Mouse (Mus musculus) neural tube, embryonic 11.5 days (tissue): ENCODE results near the gene Saxo1. TPM values are rescaled to one million over a fixed set of nuclear protein-coding genes. Genes with fewer than 3 reads are reported as not detected.

Experiments used
- ATAC-seq: fragments of 200-750 bp; cut with Nextera tagmentation; 2 replicates; pipeline ENCODE4 v1.8.0; 2017; ENCODE audit warnings: moderate number of reproducible peaks, mild to moderate bottlenecking, moderate TSS enrichment, moderate library complexity; ENCODE audit not compliant: insufficient read depth, low FRiP score, low TSS enrichment
- DNase-seq: peaks from one replicate; pipeline ENCODE4 v3.0.0-alpha.2; 2015; ENCODE audit warnings: low spot score
- H3K27ac ChIP-seq: fragments of 300-500 bp; sonication (generic); 2 replicates; pipeline ENCODE4 v1.5.1; 2014; ENCODE audit warnings: low read depth, mild to moderate bottlenecking, low read length
- H3K27me3 ChIP-seq: fragments of 300-500 bp; sonication (generic); 2 replicates; pipeline ENCODE4 v1.6.1; 2014; ENCODE audit warnings: mild to moderate bottlenecking, low read length, mixed read lengths; ENCODE audit not compliant: control insufficient read depth, insufficient read depth
- H3K36me3 ChIP-seq: fragments of 300-500 bp; sonication (generic); 2 replicates; pipeline ENCODE4 v1.6.1; 2014; ENCODE audit warnings: mild to moderate bottlenecking, low read length, moderate library complexity, mixed read lengths; ENCODE audit not compliant: control insufficient read depth, insufficient read depth
- H3K4me1 ChIP-seq: fragments of 300-500 bp; sonication (generic); 2 replicates; pipeline ENCODE4 v1.6.1; 2014; ENCODE audit warnings: low read length, mixed read lengths; ENCODE audit not compliant: control insufficient read depth, insufficient read depth
- H3K4me2 ChIP-seq: fragments of 300-500 bp; sonication (generic); 2 replicates; pipeline ENCODE4 v1.6.1; 2014; ENCODE audit warnings: low read depth, mild to moderate bottlenecking, moderate library complexity
- H3K4me3 ChIP-seq: fragments of 300-500 bp; sonication (generic); 2 replicates; pipeline ENCODE4 v1.5.1; 2014; ENCODE audit warnings: low read depth, low read length
- H3K9ac ChIP-seq: fragments of 300-500 bp; sonication (generic); 2 replicates; pipeline ENCODE4 v1.6.1; 2014; ENCODE audit warnings: mild to moderate bottlenecking, low read length
- H3K9me3 ChIP-seq: fragments of 300-500 bp; sonication (generic); 2 replicates; pipeline ENCODE4 v1.6.1; 2016; ENCODE audit warnings: low read length; ENCODE audit not compliant: control insufficient read depth
- WGBS: fragments of 180-500 bp; shearing (Covaris S2); extraction: QIAGEN DNeasy Blood & Tissue Kit; methylation state at CpG from one replicate; pipeline ENCODE4 v1.1.7; 2014; 5-methylcytosine and 5-hydroxymethylcytosine counted together
- polyA plus RNA-seq: library from polyadenylated mRNA; unstranded; fragments of >200 nt; fragmentation: Nextera tagmentation; extraction: Ambion mirVana; gene quantifications from 2 replicates; pipeline ENCODE4 v1.2.1, GENCODE M21; 2014

Saxo1 gene
- polyA plus RNA-seq, 1 experiment from 2014 or later, result 0.13 TPM

GRCm38 (mm10) chr4:86480891-86481290 is 77.2 kb downstream of the Saxo1 start:
- Histone ChIP-seq H3K27ac (no peak overlapping the region), H3K4me3 (no peak overlapping the region), H3K36me3 (no peaks in the 10 kb centered on the region), H3K4me2 (no peak overlapping the region), H3K9ac (no peak overlapping the region), H3K4me1 (no peaks in the 10 kb centered on the region), H3K9me3 (no peaks in the 10 kb centered on the region), H3K27me3 (no peaks in the 10 kb centered on the region)
- WGBS, result 89% methylated on average over 3 of the region's 3 CpGs
- DNase-seq (no peak), ATAC-seq (no peak)

DNA sequence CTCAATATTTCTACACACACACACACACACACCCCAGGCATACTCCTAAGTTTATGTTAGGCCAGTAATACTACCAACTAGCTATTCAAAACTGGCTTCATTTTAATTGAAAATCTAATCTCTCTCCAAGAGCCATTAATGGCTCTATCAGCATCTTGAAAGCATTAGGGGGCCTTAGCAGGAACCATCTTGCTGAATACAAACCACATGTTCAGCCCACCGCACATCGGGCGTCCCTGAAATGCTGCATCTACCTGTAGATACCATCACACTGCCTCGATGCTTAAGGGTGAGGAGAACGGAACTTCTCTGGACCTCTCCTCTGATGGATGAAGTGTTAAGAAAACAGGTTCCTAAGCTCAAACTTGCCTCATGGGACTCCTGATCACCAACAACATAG is 93.3 kb downstream of the Saxo1 start:
- ATAC-seq, result no peak
- Histone ChIP-seq H3K36me3 (no peaks in the 10 kb centered on the region), H3K4me2 (no peak overlapping the region), H3K27ac (no peak overlapping the region), H3K4me3 (no peak overlapping the region), H3K4me1 (no peaks in the 10 kb centered on the region), H3K9me3 (no peaks in the 10 kb centered on the region), H3K27me3 (no peaks in the 10 kb centered on the region), H3K9ac (no peak overlapping the region)
- 79% methylated on average over 5 of the region's 5 CpGs for WGBS
- no peak for DNase-seq

- no peak overlapping the region for H3K9ac ChIP-seq
- H3K4me2 ChIP-seq, result no peak overlapping the region
- no peaks in the 10 kb centered on the region for H3K4me1 ChIP-seq
- DNase-seq (no peak), ATAC-seq (no peak)
- no peaks in the 10 kb centered on the region for H3K36me3 ChIP-seq
- no peak overlapping the region for H3K4me3 ChIP-seq
- no peaks in the 10 kb centered on the region for H3K9me3 ChIP-seq
- H3K27me3 ChIP-seq, result no peaks in the 10 kb centered on the region
- 83% methylated on average over 3 of the region's 3 CpGs for WGBS
- no peak overlapping the region for H3K27ac ChIP-seq
Measured at GRCm38 (mm10) chr4:86450468-86450867, 107.7 kb downstream of the Saxo1 start.

GRCm38 (mm10) chr4:86436336-86436735 is 121.8 kb downstream of the Saxo1 start:
- H3K9me3 ChIP-seq, result no peaks in the 10 kb centered on the region
- ATAC-seq (no peak), DNase-seq (no peak)
- no peaks in the 10 kb centered on the region for H3K27me3 ChIP-seq
- 89% methylated on average over 3 of the region's 3 CpGs for WGBS
- no peaks in the 10 kb centered on the region for H3K4me1 ChIP-seq
- no peak overlapping the region for H3K9ac ChIP-seq
- no peak overlapping the region for H3K4me2 ChIP-seq
- no peaks in the 10 kb centered on the region for H3K36me3 ChIP-seq
- H3K4me3 ChIP-seq, result no peak overlapping the region
- no peak overlapping the region for H3K27ac ChIP-seq

DNA sequence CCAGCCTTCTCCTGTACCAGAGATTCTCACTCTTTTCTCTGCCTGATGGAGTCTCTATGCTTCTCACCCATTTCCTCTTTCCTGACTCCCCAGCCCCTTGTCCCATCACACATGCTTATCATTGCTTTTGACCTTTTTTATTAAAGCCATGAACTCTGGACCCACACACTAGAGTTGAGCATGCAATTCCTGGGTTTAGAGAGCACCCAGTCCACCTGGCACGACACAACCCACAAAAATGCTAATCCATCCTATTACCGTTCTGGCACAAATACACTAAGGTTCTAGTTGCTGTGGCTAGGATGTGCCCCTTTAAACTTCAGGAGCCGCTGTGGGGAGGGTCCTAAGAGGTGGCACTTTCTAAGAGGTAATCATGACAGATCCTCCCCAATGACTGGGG is 122.5 kb downstream of the Saxo1 start:
- H3K4me3 ChIP-seq, result no peak overlapping the region
- DNase-seq (no peak), ATAC-seq (no peak)
- 90% methylated on average over 3 of the region's 3 CpGs for WGBS
- no peaks in the 10 kb centered on the region for H3K36me3 ChIP-seq
- no peak overlapping the region for H3K27ac ChIP-seq
- H3K4me2 ChIP-seq, result no peak overlapping the region
- H3K27me3 ChIP-seq, result no peaks in the 10 kb centered on the region
- H3K4me1 ChIP-seq, result no peaks in the 10 kb centered on the region
- no peaks in the 10 kb centered on the region for H3K9me3 ChIP-seq
- H3K9ac ChIP-seq, result no peak overlapping the region

DNA sequence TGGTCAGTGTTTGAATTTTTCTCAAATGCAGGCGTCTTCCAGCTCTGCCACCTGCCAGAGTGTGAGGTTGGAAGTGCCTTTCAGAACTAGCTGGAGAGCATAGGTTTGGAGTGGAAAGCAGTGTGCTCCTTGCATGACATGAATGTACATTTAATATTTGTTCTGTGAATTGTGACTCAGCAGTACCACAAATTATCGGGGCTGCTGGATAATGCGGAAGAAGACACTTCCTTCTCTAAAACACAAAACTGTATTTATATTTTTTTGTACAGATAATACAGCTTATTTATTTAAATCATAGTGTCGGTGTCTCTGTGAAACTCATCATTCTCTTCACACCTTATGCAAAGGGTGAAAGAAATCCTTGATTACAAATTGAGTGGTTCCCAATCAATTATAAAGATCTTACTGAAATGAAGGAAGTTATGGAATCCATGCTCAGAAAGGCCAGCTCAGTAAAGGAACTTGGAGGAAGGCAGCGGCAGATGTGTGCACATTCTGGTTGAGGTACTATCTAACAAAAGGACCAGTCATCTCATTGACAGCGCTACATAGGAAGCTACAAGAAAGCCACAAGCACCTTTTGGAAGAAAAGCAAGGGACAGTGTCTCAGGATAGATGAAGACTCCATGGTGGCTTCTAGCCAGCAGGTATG is 129.9 kb downstream of the Saxo1 start:
- H3K4me2 ChIP-seq, result no peak overlapping the region
- no peaks in the 10 kb centered on the region for H3K9me3 ChIP-seq
- H3K27ac ChIP-seq, result no peak overlapping the region
- no peak overlapping the region for H3K4me3 ChIP-seq
- ATAC-seq (no peak), DNase-seq (no peak)
- H3K36me3 ChIP-seq, result no peaks in the 10 kb centered on the region
- H3K9ac ChIP-seq, result no peak overlapping the region
- WGBS, result 90% methylated on average over 6 of the region's 6 CpGs
- H3K27me3 ChIP-seq, result no peaks in the 10 kb centered on the region
- no peaks in the 10 kb centered on the region for H3K4me1 ChIP-seq

- 74% methylated on average over 5 of the region's 5 CpGs for WGBS
- H3K4me1 ChIP-seq, result no peaks in the 10 kb centered on the region
Measured at GRCm38 (mm10) chr4:86427312-86427711, 130.8 kb downstream of the Saxo1 start.

DNA sequence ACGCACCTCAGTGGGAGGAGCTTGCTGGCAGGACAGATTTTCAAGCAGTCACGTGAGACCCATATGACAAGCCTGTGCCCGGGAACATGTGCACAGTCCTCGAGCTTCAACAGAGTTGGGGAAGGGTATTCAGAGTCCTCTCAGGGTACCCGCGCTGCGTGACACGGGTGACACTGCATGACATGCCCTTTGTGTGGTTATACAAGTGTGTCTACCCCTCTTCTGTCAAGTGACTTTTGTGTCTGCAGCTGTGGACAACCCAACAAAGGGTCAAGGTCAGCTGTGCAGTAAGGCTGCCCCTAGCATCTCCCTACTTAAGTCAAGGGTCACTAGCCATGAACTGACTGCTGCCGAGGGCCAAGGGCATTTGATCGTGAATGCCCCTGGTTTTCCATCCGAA is 131.6 kb downstream of the Saxo1 start:
- Histone ChIP-seq H3K4me2 (no peak overlapping the region), H3K9me3 (no peaks in the 10 kb centered on the region), H3K27me3 (no peaks in the 10 kb centered on the region), H3K4me1 (no peaks in the 10 kb centered on the region), H3K9ac (no peak overlapping the region), H3K27ac (no peak overlapping the region), H3K4me3 (no peak overlapping the region), H3K36me3 (no peaks in the 10 kb centered on the region)
- DNase-seq (no peak), ATAC-seq (no peak)
- 60% methylated on average over 11 of the region's 11 CpGs for WGBS

More at GRCm38 (mm10) chr4:86427312-86427711, 130.8 kb downstream of the Saxo1 start:
- H3K27me3 ChIP-seq, result no peaks in the 10 kb centered on the region
- H3K9ac ChIP-seq, result no peak overlapping the region
- no peak for ATAC-seq
- H3K27ac ChIP-seq, result no peak overlapping the region
- no peak for DNase-seq
- no peak overlapping the region for H3K4me2 ChIP-seq
- no peaks in the 10 kb centered on the region for H3K36me3 ChIP-seq
- H3K4me3 ChIP-seq, result no peak overlapping the region
- H3K9me3 ChIP-seq, result no peaks in the 10 kb centered on the region

- H3K9me3 ChIP-seq, result no peaks in the 10 kb centered on the region
- H3K4me3 ChIP-seq, result no peak overlapping the region
- no peaks in the 10 kb centered on the region for H3K4me1 ChIP-seq
- DNase-seq (no peak), ATAC-seq (no peak)
- 71% methylated on average over 7 of the region's 7 CpGs for WGBS
- H3K27ac ChIP-seq, result no peak overlapping the region
- H3K9ac ChIP-seq, result no peak overlapping the region
- H3K36me3 ChIP-seq, result no peaks in the 10 kb centered on the region
- H3K27me3 ChIP-seq, result no peaks in the 10 kb centered on the region
- H3K4me2 ChIP-seq, result no peak overlapping the region
Measured at GRCm38 (mm10) chr4:86425581-86425980, 132.5 kb downstream of the Saxo1 start.
